Mouse (Mus musculus) cerebellum, postnatal 25 days (tissue): ENCODE data around the gene Itln1.

Source experiments
- DNase-seq, 2 experiments: peaks; one replicate each; pipeline ENCODE4 v3.0.0; 2021; ENCODE audit warnings: mixed read lengths in 2 of 2

Itln1 gene

DNA sequence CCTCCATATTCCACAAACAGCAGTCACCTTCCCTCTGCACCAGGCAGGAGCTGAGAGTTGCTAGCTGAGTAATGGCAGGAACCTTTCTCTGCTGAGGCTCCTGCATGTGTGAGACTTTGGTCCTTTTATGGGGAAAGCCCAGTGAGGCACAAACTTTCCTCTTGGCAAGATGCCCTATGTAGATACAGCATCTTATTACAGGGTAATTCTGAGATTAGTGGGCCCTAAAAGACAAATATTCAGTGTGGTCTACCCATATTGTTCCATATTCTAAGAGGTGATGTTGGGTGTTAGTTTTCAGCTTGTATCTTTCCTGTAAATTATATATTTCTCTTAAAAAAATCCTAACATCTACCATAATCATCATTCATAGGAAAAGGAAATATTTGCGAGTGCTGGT, at the start of gene Itln1:
Gene Itln1, minus strand, starts transcription at position 101 of the 400 bp plus-strand sequence.
- DNase-seq = no peak

DNA sequence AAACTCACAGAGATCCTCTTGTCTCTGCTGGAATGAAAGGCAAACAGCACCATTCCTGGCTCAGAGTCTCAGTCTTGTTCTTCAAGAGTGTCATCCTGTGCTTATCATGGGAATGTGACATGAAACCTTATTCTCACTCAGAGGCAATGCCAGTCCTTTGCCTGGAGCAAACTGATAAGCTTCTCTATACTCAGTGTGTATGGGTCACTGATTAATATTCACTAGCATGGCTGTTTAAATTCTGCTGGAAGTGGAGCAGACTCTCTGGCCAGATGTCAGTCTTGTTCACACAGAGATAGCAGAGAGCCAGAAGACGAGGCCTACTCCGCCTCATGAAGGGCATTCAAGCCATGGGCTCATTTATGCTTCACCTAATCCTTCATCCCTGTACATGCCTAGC, 49.5 kb upstream of the Itln1 start:
- DNase-seq = no peak

DNA sequence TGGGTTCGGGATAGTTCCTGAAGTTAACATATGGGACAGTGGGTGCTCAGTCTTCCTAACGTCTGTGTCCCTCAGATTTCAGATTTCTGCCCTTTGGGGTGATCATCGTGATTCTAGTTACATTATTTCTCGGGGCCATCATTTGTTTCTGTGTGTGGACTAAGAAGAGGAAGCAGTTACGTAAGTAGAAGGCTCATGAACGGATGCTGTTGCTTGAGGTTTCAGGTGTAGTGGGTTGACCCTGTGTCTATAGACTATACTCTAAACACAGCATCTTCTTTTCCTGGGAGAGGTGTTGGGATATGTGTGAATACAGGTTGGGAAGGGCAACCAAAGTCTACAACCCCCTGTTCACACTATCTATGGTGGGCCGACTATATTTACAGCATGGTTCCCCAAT, 42.1 kb upstream of the Itln1 start:
- no peak for DNase-seq

DNA sequence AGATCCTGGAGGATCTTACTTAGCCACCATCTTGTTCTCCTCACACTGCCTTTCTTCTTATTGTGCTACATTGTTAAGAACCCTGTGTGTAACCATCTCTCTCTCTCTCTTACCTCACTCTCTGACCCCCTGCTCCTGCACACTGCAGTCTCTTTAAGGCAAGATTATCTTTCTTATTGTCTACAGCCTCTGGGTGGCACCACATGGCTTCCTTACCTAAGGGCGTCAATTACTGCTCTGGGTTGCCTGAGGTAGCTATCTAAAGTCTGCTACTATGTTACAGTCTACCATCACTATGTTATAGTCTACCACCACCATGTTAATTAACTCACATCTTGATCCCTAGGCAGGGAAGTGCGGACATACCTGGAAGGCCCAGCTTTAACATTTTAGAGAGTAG, 33.3 kb upstream of the Itln1 start:
- no peak for DNase-seq

DNA sequence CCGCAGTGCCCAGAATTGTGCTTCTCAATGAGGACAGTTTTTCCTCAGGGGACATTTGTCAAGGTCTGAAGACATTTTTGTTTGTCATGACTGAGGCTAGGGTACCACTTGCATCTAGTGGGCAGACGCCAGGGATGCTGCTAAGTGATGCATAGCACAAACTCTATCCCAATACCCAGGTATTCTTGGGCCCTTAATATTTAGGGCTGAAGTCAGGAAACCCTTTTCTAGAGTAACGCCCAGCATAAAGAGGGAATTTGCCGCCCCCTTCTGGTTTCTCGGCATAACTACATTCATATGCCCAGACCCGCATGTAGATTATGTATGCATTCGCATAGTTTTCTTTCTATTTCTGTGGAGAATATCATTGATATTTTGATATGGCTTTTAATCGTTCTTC, 31.7 kb upstream of the Itln1 start:
- peak; percentile 38 to 66 for DNase-seq

DNA sequence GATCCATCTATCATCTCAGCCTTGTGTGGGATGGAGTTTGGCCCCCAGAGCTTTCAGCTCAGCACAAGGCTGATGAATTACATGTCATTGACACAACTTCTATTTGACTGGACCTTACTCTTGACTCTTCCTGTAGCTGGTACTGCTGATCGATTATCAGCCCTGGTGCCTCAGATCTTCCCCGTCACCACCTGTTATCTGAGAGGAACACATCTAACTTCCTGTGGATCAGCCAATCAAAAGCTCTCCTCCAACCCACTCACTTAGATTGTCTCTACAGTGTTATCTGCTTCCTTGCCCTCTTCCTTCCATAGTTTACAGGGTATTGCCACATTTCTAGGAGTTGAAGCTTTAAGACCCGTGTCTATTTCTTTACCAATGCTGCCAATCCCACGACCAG, 30.8 kb upstream of the Itln1 start:
- no peak for DNase-seq

DNA sequence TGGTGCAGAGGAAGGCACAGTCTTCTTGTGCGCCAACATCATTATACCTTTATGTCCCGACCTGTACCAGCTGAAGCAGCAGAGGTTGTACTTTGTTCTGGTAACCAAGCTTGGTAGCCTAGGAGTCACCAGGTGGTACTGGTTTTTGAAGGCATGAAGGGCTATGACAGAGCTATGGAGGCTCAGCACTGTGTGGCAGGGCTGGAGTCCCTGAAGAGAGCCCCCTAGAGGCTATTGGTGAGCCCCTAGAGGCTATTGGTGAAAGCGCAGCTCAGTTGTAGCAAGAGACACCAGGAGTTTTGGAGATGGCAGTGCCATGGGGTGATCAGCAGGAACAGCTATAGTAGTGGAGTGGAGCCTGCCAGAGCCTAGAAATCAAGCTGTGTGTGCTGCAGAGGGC, 29.2 kb upstream of the Itln1 start:
- DNase-seq = peak in 1 of 2 experiments; percentile 7

DNA sequence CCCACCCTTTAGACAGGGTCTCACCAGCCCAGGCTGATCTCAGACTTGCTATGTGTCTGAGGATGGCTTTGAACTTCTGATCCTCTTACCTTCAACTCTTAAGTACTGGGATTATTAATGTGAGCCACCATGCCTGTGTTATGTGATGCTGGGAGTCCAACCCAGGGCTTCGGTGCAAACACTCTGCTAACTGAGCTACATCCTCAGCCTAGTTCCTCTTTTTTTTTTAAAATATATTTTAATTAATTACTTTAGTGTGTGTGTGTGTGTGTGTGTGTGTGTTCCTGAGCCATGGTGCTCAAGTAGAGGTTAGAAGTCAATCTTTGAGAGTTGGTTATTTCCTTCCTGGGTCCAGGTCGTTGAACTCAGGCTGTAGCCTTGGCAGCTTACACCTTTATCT, 27.9 kb upstream of the Itln1 start:
- no peak for DNase-seq

DNA sequence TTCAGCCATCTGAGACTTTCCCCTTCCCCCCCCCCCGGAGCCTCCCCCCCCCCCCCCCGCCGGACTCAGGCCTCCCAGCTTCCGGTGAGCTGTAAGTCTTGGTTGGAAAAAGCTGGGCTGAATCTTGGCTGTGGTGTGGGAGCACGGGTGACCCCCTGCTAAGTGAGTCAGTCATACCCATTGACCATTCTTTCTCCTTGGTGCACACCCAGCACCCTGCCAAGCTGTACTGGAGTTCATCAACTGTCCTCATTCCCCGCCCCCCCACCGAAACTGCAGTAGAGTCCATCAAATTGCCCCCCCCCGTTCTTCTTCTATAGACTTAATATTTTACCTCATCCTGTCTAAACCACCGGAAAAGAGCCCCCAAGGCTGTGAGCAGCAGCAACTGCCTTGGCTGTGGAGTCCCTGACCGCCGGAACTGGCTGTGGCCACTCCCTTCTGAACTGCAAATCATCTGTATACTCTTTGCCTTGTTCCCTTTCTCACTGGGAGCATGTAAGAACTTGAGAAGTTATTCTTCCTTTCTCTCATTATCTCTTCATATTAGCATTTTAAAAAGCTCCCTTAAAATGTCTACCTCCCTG, 26.6 kb upstream of the Itln1 start:
- DNase-seq = peak in 1 of 2 experiments; percentile 16

DNA sequence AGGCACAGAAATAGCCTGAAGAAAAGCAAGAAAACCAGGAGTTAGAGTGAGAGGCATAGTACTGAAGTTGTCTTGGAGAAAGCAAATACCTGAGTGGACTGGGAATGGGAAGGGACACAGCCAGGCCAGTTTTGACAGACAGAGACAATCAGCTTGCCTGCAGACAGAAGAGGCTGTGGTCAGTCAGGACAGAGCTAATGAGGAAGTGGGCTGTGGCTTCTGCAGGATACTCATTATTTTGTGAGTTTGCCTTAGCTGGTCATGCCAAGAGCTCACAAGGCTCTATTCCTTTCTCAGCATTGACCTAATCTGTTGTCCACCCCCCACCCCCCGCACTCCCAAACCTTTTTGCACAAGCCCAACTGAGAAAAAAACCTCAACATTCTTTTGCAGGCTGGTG, 26.1 kb upstream of the Itln1 start:
- no peak for DNase-seq

DNA sequence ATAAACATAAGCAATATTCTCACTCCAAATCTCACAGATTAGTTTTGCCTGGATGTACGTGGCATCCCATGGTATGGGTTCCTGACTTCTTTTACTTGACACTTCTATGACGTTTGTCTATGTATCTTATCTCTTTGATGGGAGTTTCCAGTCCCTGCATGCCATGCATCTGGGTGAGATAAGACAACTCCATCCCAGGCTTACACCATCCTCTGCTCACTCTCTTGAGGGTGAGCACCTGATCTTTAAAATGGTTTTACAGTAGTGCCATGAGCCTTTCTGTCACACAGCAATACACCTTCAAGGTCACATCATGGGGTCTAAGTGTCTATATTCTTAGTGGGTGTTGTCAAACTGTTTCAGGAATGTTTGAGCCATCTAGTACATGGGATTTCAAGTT, 25.2 kb upstream of the Itln1 start:
- DNase-seq = no peak

DNA sequence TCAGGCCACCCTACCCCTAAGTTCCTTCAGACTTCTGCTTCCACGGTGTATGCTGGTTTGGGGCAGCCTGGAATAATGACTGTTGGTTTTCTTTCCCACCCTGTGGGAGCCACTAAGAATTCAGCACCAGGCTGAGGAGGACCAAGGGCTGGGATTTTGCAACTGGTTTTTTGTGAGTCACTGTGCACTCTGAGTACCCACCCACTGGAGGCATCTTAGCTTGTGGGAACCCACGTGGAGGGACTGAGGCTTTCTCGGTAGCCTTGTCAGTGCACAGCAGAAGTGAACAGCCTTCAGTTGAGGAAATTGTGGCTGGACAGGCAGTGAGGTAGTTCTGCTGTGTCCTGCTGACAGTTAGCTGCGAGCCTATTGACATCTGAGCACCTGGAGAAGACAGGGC, 23.8 kb upstream of the Itln1 start, which contains the start of gene Cd244a:
Gene Cd244a, plus strand, starts transcription at position 296 of the 400 bp plus-strand sequence.
- no peak for DNase-seq

DNA sequence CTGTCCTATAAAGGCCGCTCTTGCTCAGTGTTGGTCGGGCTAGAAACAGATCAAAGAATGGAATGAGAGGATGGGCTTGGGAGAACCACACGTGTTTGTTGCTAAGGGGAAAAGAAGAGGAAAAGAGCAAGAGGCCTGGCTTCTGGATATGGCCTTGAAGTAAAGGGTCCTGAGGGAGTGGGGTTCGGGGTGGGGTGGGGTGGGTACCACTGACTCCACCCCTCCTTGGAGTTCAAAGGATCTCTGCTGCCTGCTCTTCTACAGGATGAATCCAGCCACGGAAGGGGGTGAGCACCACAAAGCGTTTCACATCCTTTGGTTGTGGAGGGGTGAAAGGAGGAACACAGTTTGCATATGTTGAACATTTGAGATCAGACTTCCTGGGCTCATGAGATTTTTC, 23.3 kb upstream of the Itln1 start:
- DNase-seq = no peak

DNA sequence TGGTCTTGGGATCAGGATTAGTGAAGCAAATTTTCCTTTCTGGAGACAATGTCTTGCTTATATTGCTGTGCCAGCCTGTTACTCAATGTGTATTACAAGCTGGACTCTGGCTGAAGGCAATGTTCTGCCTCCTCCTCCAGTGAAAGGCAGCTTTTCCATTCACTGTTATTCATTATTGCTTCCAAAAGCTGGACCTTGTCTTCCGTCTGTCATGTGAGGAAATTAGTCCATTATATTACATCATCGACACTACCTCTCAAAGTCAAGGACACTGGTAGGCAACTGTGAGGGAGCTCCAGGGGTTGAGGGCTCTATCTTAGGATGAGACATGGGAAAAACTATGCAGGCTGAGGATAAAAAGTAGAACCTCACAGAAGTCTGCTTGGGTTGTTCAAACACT, 21.3 kb upstream of the Itln1 start:
- no peak for DNase-seq

DNA sequence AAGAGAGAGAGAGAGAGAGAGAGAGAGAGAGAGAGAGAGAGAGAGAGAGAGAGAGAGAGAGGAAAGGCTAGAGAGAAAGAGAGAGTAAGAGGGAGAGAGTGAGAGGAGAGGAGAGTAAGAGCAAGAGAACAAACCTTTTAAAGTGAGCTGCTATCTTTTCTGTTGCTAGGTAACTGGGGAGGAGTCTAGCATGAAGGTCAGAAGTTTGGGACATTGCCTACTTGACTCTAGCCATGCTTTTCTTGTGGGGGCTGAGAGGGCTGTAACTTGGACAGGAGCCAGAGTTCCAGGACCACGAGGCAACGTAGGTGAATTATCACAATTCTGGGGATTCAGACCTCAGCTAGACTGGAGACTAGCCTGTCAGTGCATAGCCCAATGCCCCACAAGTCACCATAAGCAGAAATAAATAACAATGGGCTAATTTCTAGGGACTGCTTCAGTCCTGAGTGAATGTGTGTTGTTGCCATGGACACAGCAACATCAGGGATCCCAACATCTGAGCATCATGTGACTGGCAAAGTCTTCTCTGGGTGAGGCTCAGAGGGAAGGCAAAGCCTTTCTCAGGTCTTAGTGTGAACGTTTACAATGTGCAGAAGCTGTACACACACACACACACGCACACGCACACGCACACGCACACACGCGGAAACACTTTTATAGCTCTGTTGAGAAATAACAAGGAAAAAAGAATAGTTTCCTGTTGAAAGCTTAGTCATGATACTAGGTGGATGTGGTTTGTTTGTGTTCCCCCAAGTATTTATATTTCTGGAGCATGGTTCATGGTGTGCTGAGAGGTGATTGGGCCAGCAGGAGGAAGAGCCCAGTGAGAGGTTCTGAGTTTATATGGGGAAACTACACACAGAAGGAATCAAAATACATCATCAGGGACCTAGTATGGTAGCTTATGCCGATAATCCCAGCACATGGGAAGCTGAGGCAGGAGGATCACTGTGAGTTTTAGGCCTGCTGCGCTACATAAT, 18.6 kb upstream of the Itln1 start:
- no peak for DNase-seq

DNA sequence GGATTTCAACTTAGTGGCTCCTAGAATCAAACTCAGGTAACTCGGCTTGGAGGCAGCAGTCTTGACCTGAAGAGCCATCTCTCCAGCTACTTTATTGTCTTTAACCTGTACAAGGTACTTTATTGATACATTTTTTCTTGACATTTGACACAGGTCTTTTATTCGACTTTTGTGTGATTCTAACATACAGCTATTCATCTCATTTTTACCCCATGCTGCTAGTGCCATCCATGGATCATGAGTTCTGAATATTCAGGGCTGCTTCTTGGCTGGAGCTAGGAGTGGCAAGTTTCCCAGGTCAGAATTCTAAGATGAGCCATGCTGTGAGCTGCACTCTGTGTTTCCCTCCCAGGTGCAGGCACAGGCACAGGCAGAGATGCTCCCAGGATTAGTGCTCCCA, 17.1 kb upstream of the Itln1 start:
- no peak for DNase-seq

DNA sequence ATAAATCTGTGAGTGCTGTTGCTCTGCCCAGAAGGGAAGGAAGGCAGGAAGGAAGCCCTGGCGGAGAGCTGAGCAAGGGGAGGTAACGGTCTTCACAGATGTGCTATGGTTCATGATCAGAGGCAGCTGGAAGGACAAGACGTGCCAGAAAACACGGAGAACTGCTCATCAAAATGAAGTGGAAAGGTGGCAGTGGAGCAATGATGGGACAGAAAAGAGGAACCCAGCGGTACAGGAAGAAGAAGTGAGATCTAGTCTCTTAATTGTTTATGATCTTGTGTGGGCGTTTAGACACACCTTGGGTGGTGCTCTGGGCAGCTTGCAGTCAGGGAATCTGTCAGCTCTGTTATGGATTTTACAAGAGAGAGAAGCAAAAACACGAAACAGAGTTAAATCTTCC, 16.2 kb upstream of the Itln1 start:
- DNase-seq = no peak

DNA sequence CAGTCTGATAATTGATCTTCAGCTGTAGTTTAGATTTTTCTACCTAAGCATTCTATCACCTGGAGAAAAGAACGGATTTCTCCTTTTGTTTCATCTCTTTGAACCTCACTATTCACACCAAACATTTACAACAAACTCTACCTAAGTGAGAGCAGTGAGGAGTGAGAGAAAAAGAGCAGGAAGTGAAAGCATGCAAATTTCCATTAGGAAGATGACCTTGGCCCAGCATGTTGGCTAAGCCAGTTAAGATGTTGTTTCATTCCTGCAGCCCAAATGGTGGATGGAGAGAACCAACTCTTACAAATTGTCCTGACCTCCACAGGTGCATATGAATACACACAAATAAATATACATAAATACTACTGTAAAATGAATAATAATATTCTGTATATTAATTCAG, 5.6 kb upstream of the Itln1 start:
- DNase-seq = no peak

DNA sequence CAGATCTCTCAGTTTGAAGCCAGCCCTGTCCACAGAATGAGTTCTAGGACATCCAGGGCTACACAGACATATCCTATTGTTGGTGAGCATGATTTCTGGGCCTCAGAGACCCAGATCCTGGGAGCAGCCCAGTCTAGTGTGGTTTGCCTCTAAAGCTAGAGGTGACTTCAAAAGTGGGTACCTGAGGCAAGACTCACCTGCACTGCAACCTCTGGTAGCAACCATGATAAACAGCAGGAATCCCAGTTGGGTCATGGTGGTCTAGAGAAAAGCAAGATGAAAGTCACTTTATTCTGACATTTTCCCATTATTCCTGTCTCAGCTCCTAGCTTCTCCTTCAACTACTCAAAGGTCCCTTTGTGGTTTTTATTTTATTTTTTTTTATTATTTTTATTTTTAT, 537 bp downstream of the Itln1 start:
- DNase-seq = no peak

DNA sequence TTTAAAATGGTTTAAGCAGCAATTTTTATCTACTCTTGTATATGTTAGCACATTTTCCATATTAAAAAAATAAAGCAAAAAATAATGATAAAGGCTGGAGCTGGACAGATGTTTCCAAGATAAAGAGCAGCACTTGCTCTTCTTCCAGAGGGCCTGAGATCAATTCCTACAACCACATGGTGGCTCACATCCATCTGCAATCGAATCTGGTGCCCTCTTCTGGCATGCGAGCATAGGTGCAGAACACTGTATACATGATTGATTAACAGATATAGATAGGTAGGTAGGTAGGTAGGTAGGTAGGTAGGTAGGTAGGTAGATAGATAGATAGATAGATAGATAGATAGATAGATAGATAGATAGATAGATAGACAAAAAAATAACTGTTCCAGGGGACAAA, 2.3 kb downstream of the Itln1 start:
- DNase-seq = no peak

DNA sequence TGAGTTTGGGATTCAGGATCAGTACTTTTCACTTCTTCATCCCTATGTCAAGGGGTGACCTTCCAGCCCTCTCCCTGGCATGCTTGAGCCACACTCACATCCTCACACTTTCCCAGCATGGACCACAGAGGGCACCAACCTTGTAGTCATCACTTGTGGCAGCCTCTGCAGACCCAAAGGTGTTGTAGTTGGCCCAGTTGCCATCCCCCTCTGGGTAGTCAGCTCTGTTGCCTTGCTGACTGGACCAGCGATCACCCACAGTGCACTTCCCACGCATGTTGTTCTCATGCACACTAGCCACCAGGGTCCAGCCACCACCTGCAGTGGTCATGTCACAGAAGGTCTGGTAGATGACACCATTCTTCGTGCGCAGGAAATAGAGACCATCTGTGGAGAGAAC, 3.7 kb downstream of the Itln1 start:
- no peak for DNase-seq

DNA sequence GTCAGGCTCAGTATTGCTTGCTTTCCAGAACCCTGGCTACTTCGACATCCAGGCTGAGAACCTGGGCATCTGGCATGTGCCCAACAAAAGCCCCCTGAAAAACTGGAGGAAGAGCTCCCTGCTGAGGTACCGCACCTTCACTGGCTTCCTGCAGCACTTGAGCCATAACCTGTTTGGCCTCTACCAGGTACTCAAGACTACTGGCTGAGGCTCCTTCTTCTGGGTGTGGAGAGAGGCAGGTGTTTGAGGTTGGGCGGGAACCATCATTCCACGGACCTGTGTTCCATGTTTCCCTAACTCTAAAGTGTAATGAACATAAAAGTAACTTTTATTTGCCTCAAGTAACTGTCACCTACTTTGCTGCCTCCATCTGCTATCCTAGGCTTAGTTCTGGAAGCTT, 19.5 kb downstream of the Itln1 start:
- DNase-seq = no peak

DNA sequence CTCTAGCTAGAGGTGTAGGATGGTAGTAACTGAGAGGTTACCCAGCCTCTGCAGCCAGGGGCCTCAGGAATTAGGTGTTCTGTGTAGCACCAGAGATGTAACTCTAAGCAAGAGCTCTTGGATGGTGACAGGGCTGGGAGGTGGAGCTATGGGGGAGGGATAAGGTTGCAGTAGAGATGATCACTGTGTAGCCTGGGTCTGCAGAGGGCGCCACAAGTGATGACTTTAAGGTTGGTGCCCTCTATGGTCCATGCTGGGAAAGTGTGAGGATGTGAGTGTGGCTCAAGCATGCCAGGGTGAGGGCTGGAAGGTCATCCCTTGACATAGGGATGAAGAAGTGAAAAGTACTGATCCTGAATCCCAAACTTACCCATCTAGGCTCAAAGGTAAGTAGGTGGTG, 20.1 kb downstream of the Itln1 start:
- DNase-seq = no peak

DNA sequence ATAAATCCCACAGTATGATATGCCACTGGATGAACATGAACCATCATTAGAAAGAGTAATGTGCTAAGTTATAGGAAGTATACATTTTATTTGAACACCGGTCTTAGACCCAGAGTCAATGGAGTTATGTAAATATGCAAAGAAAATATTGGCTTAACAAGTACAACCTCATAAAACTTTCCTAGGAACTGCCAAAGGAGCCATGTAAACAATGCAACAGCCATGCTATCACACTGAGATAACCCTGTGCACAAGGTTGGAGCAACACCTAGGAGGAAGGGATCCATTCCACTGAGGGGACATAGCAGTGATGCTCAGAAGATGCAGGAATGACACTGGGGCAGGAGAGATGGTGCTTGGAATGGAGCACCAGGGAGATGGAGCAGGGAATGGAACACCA, 21.3 kb downstream of the Itln1 start:
- no peak for DNase-seq

DNA sequence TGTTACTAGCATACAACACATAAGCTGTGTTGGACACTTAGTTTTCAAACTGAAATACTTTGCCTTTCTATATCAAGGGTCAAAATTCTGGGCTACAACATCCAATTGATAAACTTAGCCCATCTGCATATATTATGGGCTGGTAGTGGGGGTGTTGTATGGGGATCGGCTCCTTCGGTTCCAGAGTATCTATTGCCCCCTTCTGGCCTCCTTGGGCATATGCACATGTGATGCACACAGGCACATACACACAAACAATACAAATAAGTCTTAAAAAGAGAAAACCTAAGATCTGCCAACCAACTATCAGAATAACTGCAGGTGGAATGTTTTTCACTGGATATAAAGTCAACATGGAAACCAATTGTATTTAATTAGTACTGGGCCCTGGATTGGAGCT, 21.9 kb downstream of the Itln1 start:
- DNase-seq = no peak
